In genomic region chr6:136428412-136428811, GRCm38 (mm10) we compare ENCODE assay signal across 20 mouse cellular contexts. TPM values are rescaled to one million over a fixed set of nuclear protein-coding genes. Genes with fewer than 3 reads are reported as not detected.
"Had no signal": no experiment of that assay in that cellular context is flagged by ENCODE, and none has a peak within 500 bp of the region (broad histone marks: within the 10 kb centered on the region; RNA-seq: fewer than 3 reads in every experiment).

No protein-coding gene starts in this region.

- H3K27me3 ChIP-seq: neural tube, embryonic 15.5 days; stomach, embryonic 15.5 days had no signal

- H3K4me2 ChIP-seq: neural tube, embryonic 15.5 days; stomach, embryonic 15.5 days had no signal

- H3K27ac ChIP-seq: neural tube, embryonic 15.5 days had no signal

- H3K9me3 ChIP-seq: neural tube, embryonic 15.5 days; stomach, embryonic 15.5 days had no signal

- H3K9ac ChIP-seq: neural tube, embryonic 15.5 days; stomach, embryonic 15.5 days had no signal

- H3K36me3 ChIP-seq: neural tube, embryonic 15.5 days; stomach, embryonic 15.5 days had no signal

- H3K4me3 ChIP-seq: neural tube, embryonic 15.5 days; stomach, embryonic 15.5 days had no signal

- DNase-seq: retina, postnatal 1 day; right cerebral cortex, adult 18-20 months; right cerebral cortex, postnatal 14 days; right cerebral cortex, postnatal 25 days; right cerebral cortex, postnatal 4 days; spleen, adult 18-20 months; thymus, adult 18-20 months; thymus, adult 2 months; thymus, postnatal 14 days; thymus, postnatal 25 days; thymus, postnatal 36 days; thymus, postnatal 4 days had no signal

- H3K4me1 ChIP-seq: neural tube, embryonic 15.5 days had no signal

RNA-seq across cellular contexts. Expression of gene E330021D16Rik, which starts 13.0 kb away (rescaled TPM):
- total RNA-seq: neutrophil, adult 5-6 weeks had no signal
- polyA plus RNA-seq: neural tube, embryonic 14.5 days; neural tube, embryonic 15.5 days; small intestine, adult 2 months; stomach, embryonic 15.5 days; stomach, embryonic 16.5 days; stomach, postnatal 0 days; urinary bladder, adult 2 months had no signal
